Mouse (Mus musculus) heart, postnatal 36 days (tissue): ENCODE data around the gene Ess2. TPM values are rescaled to one million over a fixed set of nuclear protein-coding genes. Genes with fewer than 3 reads are reported as not detected.

Source experiments
- DNase-seq, 2 experiments: peaks; one replicate each; pipeline ENCODE4 v3.0.0; 2021 to 2022
- intact Hi-C: fragments of 180-260 bp; cut with DNase I; formaldehyde crosslinking; loops from one replicate; pipeline ENCODE4 v1.15.1; 2025
- total RNA-seq, 2 experiments: library from RNA; stranded (reverse); gene quantifications; 2 replicates each; pipeline ENCODE4 v1.2.3; 2021

Ess2 gene
- total RNA-seq, 2 experiments from 2014 or later = 8.7 to 10.6 TPM

DNA sequence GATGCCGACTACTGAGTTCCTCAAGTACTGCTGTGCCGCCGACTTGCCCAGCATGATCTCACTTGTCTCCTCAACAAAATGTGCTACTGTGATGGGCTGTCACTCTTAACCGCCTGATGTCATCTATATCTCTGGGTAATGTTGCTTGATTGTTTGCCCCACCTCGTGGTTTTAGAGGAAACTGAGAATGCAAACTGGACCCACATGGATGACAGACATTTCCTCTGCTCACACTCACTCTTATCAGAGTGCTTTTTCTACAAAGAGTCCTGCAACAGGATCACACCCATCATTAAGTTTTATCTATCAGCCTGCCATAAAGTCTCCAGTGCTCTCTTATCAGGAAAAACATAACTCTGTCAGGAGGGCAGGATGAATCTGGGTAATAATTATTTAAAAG is 39.9 kb downstream of the Ess2 start:
- DNase-seq = no peak
- intact Hi-C loops = no loop called here

DNA sequence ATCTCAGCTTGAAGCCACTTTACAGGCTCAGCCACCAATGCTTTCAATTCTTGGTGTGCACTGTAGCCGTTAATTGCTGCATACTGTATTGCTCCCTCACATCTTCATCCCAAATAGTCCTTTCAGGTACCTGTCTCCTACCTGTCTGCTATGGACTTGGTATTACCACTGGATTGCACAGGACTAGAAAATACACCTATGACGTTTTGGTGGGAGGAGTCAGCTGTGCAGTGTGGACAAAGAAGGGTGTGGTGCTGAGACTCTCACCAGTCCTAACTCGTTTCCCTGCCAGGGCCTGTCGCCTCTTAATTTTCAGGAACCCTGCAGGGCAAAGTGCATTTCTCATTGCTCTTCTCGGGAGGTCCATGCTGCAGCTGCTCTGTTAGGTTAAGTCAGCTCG is 45.4 kb downstream of the Ess2 start:
- intact Hi-C loops = no loop called here
- DNase-seq = no peak

DNA sequence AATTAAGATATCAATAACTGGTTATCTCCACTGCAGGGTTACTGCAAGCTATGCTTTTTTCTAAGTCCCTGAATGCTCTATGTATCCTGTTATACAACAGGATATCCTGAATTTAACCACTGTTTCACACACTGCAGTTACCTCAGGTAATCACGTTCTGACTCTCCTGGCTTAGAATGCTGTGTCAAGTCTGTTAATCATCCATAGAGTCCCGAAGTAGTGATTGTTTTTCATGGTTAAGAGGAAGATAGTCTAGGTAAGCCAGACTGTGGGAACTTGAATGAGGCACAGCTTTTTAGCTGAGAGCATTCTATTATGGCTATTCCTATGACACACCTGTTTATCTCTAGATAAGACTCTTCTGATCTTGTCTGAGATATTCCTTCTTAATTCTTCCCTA is 45.9 kb downstream of the Ess2 start:
- DNase-seq = no peak
- intact Hi-C loops = no loop called here

DNA sequence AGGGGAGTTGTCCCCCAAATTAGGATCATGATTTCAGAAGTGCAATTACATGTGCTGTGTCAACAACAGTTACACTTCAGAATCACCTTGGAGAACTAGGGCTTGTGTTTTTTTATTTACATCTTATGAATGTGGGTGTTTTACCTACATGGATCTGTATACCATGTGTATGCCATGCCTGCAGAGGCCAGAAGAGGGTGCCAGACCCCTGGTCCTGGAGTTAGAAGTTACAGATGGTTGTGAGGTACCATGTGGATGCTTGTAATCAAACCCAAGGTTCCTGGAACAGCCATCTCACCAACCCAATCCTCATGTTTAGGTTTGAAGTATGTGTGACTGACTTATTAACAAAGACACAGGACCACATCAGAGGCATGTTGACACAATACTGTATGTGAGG is 52.6 kb downstream of the Ess2 start:
- intact Hi-C loops = no loop called here

DNA sequence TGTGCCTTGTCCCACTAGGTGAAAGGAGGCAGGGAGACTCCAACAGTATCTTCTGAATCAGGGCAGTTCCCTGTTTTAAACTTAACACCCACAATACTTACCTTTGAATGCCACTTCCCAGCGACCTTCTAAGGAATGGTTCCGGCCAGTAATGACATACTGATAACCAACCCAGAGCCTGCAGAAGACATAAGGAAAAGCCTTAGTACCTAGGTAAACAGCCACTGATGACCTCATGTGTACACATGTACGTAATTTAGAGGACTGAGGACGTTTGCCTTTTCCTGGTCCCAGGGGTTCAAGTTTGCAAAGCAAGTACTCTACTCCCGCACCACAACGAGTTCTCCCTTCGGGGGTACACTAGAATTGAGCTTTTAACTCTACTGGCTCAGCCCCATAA is 54.0 kb downstream of the Ess2 start:
- intact Hi-C loops = no loop called here

More for the DNA sequence above, 52.6 kb downstream of the Ess2 start:
- no peak for DNase-seq

DNA sequence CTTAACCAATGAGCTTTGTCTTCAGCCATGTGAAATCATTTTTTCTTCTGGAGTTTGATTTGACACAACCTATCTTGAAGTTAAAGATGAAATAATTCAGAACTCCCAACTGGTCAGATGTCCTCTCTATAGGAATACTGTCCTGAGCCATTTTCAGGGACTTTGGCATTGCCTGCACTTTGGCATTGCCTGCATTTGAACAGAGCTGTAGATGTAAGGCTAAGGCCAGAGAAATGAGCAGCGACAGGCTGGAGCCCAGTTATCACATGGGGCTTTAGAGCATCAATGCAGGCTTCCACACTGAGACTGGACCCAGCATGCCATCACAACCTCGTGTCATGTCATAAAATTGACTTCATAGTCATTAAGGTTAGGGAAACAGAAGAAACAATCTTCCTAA is 57.9 kb downstream of the Ess2 start:
- no peak for DNase-seq
- intact Hi-C loops = no loop called here

More for the DNA sequence above, 54.0 kb downstream of the Ess2 start:
- no peak for DNase-seq

DNA sequence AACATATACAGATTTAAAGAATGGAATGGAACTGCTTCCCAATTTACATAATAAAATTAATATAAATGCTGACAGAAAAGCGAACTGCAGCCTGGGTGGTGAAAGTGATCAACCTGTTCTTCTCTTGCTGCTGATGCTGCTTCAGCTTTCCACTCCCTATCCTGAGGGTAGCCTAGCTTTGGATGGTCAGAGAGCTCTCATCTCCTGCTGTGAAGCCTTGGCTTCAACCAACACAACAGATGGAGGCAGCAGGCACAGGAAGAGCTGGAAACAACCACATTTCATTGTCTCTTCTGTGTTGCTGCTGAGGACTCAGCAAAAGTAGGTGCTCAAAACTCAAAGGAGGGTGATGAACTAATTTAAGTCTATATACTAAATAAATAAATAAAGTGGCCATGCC is 59.3 kb downstream of the Ess2 start:
- intact Hi-C loops = no loop called here
- DNase-seq = no peak

DNA sequence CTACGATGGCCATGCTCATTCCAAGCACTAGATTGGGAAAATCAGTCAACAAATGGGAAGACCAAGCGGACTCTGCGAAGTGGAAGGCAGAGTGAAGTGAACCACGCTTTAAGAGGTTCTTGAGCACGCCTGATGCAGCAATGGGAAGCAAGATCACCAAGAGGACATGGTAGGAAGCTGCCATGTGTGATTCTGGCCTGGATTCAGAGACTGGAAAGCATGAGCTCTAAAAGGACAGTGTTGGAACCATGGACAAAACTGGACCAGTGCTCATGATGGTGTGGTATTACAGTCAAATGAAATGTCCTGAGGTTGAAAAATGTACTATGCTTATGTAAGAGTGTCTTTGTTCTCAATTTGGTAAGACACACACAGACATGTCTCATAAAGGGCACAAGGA is 59.8 kb downstream of the Ess2 start:
- intact Hi-C loops = no loop called here
- DNase-seq = no peak

Other genes with a start within 250 kb of the Ess2 start
- gene Med15, start 178.5 kb downstream of the Ess2 start, total RNA-seq = 10 to 100 TPM; 26.2 to 26.6 TPM
- 10 to 100 TPM; 17.2 to 20.2 TPM for gene Klhl22, start 151.7 kb downstream of the Ess2 start, total RNA-seq
- gene Scarf2, start 114.1 kb downstream of the Ess2 start, total RNA-seq = 1 to 10 TPM; 4.5 to 4.9 TPM
- not detected for gene B830017H08Rik, start 78.2 kb downstream of the Ess2 start, total RNA-seq
- 1 to 10 TPM; 2.1 TPM for gene Car15, start 73.0 kb downstream of the Ess2 start, total RNA-seq
- gene Gm20518, start 19.7 kb downstream of the Ess2 start, total RNA-seq = under 1 TPM; 0.16 to 0.17 TPM
- gene Tssk1, start 17.1 kb downstream of the Ess2 start, total RNA-seq = under 1 TPM; 0.11 to 0.14 TPM
- 10 to 100 TPM; 47.3 to 48.6 TPM for gene Dgcr2, start 12.8 kb downstream of the Ess2 start, total RNA-seq
- gene Tssk2, start 12.7 kb downstream of the Ess2 start, total RNA-seq = not detected
- gene Gsc2, start 3.7 kb upstream of the Ess2 start, total RNA-seq = not detected
- gene Slc25a1, start 16.9 kb upstream of the Ess2 start, total RNA-seq = 10 to 100 TPM in 1 of 2 experiments, 1 to 10 TPM in 1; 5.9 to 13.9 TPM
- gene Vpreb2, start 69.1 kb upstream of the Ess2 start, total RNA-seq = not detected
- 10 to 100 TPM; 43.2 to 44.0 TPM for gene Dgcr6, start 141.5 kb upstream of the Ess2 start, total RNA-seq
- gene Prodh, start 178.9 kb upstream of the Ess2 start, total RNA-seq = 10 to 100 TPM; 23.6 to 28.4 TPM
- gene Rtn4r, start 216.3 kb upstream of the Ess2 start, total RNA-seq = 1 to 10 TPM; 2.1 to 6.0 TPM